Mouse (Mus musculus) right cerebral cortex, adult 2 months (tissue): ENCODE results near the gene Os9.
A peak's percentile ranks its signal among the peaks of the same experiment; 100 is the strongest.
"Not testable (repeated sequence)": the region's sequence is repeated elsewhere in the genome, so short reads cannot be mapped to it uniquely, and the experiment has no call there.

ENCODE experiments used
- DNase-seq, 2 experiments: peaks; one replicate each; pipeline ENCODE4 v3.0.0; 2021 to 2022; ENCODE audit warnings: low spot score in 2 of 2

The Os9 gene

GRCm38 (mm10) chr10:127080901-127081780 is 39.8 kb downstream of the Os9 start:
- DNase-seq, result peak in 1 of 2 experiments; percentile 71

DNA sequence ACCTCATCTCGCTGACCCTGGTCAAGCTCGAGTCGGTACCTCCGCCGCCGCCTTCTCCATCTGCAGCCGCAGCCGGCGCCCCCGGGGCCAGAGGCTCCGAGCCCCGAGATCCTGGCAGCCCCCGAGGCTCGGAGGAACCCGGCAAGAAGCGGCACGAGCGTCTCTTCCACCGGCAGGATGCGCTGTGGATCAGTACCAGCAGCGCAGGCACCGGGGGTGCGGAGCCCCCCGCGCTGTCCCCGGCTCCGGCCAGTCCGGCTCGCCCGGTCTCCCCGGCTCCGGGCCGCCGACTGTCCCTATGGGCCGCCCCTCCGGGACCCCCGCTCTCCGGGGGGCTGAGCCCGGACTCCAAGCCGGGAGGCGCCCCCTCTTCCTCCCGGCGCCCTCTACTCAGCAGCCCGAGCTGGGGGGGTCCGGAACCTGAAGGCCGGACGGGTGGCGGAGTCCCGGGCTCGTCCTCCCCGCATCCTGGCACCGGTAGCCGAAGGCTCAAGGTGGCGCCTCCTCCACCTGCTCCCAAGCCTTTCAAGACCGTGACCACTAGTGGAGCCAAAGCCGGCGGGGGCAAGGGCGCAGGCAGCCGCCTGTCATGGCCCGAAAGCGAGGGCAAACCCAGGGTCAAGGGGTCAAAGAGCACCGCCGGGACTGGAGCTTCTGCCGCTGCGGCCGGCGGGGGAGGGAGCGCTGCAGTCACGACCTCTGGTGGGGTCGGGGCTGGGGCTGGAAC is 41.1 kb downstream of the Os9 start:
- no peak for DNase-seq

DNA sequence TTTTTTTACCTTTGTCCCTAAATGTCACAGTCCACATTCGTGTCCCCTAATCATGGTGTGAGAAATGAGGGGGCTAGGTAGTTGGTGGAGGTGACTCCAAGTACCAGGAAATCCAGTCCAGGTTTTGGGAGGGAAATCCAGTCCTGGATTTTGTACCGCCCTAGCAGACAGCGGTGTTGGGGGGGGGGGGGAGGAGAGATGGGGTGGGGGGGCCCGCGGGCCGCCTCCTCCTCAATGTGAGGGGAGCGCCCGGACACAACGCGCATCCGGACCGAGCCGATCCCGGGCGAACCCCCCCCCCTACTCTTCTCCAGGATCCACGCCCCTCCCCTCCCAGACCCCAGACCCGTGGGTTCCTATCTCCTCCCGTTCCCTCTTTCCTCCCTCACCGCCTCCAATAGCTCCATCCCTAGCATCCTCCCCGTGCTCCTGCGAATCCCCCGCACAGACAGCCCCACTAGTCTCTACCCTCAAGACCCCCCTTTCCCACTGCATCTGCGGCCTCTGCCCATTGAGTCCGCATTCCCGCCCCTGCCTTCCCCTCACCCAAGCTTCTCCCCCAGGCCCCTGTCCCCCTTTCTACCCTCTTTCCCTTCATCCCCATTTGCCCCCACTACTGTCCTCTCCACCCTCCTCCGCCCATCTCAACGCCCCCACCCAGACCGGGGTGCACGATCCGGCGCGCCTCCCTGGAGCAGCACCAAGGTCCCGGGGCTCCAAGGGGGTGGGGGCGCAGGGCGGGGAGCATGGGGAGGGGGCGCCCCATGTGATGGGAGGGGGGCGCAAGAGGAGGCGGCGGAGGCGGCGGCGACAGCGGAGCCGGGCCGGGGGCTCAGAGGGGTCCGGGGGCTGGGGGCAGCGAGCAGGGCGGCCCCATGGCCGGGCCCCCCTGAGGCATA is 42.0 kb downstream of the Os9 start:
- peak; percentile 72 to 88 for DNase-seq

DNA sequence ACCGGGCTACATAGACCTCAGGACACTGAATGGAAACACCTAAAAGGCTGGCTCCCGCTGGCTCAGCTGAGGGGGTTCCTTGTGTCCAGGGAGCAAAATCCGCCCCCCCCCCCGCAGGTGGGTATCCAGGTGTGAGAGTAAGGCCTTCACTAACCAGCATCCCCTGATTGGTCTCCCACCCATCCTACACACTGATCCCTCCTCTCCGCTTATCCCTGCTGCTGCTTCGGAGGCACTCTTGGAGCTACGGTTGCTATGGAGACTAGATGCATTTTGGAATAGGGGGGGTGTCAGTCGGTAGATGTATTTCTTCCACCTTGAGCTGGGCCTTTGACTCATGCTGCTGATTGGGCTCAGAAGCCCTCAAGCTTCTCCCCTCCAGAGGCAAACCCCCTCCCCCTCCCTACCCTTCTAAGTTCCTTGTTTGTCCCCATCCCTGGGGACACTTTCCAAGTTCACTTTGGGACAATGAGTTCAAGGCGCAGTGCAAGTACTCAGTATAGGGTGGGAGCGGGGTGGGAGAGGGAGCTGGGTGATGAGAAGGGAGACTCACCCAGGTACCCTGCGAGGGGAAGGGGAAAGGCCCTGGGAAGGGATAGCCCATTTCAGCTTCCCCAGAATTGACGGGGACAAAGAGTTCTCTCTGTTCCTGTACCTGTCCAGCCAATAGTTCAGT is 42.8 kb downstream of the Os9 start:
- DNase-seq, result peak; percentile 70

DNA sequence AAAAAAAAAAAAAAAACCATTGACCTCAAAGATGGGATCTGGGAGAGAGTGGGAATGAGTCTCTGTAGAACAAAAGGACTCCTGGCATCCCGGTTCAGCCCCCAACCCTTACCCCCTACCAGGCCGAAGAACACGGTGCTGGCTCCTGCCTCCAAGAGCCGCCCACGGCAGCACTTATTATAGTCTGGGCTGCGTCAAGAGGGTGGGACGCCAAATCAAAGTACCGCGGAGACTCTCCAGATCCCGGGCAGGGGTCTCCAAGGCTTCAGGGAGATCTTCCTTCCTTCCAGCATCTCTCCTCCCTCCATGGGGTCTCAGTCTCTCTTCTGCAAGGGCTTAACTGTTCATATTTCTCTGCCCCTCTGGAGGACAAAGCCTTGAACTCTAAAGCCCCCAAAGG is 43.4 kb downstream of the Os9 start:
- DNase-seq, result no peak

GRCm38 (mm10) chr10:127076082-127076481 is 44.8 kb downstream of the Os9 start:
- peak in 1 of 2 experiments; percentile 71 for DNase-seq

DNA sequence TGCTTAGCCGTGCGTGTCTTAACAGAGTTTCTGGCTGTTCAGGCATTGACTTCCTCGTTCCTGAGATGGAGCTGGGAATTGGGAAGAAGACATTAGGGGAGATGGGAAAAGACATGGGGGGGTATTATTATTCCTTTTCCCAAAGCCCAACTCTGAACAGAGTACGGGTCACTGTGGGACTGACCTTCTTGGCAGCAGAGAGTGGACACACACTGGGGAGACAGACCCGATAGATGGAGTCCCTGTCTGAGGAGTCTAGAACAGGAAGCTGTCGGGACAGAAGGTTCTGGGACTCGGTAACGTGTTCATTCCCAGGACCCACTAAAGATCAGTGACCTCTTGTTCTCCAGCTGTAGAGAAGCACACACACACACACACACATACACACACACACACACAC is 45.3 kb downstream of the Os9 start:
- no peak for DNase-seq

DNA sequence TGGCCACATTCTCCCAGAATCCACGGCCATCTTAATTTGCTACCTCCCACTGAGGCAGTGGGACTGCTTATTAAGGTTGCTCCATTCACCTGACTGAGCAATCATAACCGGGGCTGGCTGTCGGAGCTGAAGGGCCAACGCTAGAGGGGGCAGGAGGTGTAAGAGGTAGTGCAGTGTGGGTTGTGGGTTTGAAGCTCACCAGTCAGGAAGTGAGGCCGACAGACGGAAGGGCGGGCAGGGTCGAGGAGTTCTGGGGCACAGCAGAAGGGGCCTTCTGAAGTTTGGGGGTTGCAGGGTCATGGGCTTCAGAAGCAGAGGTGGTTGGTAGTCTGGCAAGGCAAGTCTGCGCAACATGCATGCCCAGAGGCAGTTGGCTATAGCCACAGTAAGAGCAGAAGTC is 45.9 kb downstream of the Os9 start, which contains the start of gene Agap2:
Agap2 (plus strand) TSS at position 205 of the 400 bp plus-strand sequence.
- DNase-seq, result no peak

DNA sequence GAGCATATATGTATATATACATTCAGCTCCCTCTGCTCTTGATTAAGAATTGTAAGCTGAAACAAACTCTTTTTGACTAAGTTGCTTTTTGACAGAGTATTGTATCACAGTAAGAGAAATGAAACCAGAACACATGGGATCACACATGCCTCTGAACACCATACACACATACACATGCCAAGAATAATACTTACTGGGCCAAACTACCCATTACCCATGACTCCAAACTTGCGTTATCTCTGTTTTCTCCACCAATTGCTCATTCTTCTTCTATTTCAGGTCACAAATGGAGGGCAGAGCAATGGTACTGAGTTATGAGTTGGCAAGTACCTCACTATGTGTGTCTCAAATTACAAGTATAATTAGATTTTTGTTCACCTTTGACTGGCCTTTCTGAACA is 47.0 kb downstream of the Os9 start:
- no peak for DNase-seq

- not testable (repeated sequence) for DNase-seq
Observed at GRCm38 (mm10) chr10:127072969-127073368, 48.0 kb downstream of the Os9 start.

DNA sequence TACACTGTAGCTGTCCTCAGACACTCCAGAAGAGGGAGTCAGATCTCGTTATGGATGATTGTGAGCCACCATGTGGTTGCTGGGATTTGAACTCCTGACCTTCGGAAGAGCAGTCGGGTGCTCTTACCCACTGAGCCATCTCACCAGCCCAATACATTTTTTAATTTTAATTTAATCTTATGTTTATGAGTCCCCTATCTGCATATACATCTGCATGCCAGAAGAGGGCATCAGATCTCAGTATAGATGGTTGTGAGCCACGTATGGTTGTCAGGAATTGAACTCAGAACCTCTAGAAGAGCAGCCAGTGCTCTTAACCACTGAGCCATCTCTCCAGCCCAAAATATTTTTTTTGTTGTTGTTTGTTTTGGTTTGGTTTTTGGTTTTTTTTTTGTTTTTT is 48.7 kb downstream of the Os9 start:
- DNase-seq, result not testable (repeated sequence)

DNA sequence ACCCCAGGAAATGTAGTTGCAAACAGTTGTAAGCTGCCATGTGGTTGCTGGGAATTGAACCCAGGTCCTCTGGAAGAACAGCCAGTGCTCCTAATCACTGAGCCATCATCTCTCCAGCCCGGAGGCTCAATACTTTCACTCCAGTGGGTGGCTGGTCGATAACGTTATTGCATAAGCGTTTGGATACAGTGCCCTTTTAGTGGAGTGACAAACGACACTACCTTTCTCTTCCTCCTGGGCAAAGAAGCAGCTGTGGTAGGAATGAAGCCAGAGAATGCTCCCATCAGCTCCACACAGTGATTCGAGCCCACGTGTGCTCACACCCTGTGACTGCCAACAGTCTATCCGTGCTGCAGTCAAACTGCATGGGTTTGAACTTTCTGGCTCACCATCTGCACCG is 49.7 kb downstream of the Os9 start:
- DNase-seq, result no peak

GRCm38 (mm10) chr10:127070190-127071121 is 50.5 kb downstream of the Os9 start, which contains the start of gene Tspan31:
Tspan31 (minus strand) TSS chr10:127070264.
- DNase-seq, result peak; percentile 93 to 95

GRCm38 (mm10) chr10:127069281-127070189 is 51.4 kb downstream of the Os9 start:
- peak in 1 of 2 experiments; percentile 56 for DNase-seq

- no peak for DNase-seq
Observed at GRCm38 (mm10) chr10:127068360-127069038, 52.4 kb downstream of the Os9 start.

DNA sequence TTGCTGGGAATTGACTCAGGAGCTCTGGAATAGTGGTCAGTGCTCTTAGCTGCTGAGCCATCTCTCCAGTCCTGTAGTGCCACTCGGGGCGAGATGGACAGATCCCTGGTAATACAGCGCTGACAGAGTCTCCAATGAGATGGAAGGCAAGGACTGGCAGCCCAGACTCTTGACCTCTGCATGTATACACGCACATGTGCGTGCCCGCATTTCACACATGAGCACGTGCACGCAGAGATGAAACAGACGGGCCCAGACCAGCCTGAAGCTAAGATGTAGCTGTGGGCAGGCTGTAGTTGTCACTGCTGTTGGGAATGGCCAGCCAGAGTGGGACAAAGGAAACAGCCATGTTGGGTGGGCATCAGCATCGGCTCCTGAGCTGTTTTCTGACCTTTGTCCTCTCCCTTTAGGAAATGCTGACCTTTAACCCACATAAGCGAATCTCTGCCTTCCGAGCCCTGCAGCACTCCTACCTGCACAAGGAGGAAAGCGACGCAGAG is 54.4 kb downstream of the Os9 start:
- no peak for DNase-seq

- DNase-seq, result no peak
Observed at GRCm38 (mm10) chr10:127065981-127066380, 55.0 kb downstream of the Os9 start.
